8 mouse cellular contexts compared by ENCODE assay signal in genomic region chrX:42068201-42068874, GRCm38 (mm10). TPM values are rescaled to one million over a fixed set of nuclear protein-coding genes. Genes with fewer than 3 reads are reported as not detected.
DNase-seq lines count a peak whose midpoint lies in the region; ATAC-seq lines count a peak whose summit lies in the region.

No protein-coding gene starts in this region.

- H3K27ac ChIP-seq in hindbrain, embryonic 14.5 days: peak overlapping the region; percentile 92

- H3K4me1 ChIP-seq in hindbrain, embryonic 14.5 days (replicated peaks; ENCODE audit: control insufficient read depth, insufficient read depth, low read length): 0 out of 2 replicates have a peak, but pooled peaks cover 10% of the 10 kb centered on the region

- no peaks in the 10 kb centered on the region for H3K36me3 ChIP-seq in hindbrain, embryonic 14.5 days (replicated peaks; ENCODE audit: control insufficient read depth, insufficient read depth)

- peak; percentile 91 for ATAC-seq in hindbrain, embryonic 14.5 days (ENCODE audit: low FRiP score)

- peak overlapping the region; percentile 54 for H3K4me2 ChIP-seq in hindbrain, embryonic 14.5 days (replicated peaks)

- peak; percentile 46 for DNase-seq in T-cell, adult 2 months (ENCODE audit: low spot score)
- DNase-seq in cerebellum, postnatal 25 days: peak; percentile 79 to 80
- peak; percentile 32 to 37 for DNase-seq in frontal cortex, postnatal 25 days (ENCODE audit: low spot score in 2 of 2)
- peak; percentile 60 for DNase-seq in hindbrain, embryonic 14.5 days (ENCODE audit: low spot score)
- DNase-seq in layer of hippocampus, postnatal 36 days: peak; percentile 69 to 71
- peak; percentile 88 for DNase-seq in lung, postnatal 25 days (ENCODE audit: low spot score)
- peak; percentile 64 for DNase-seq in retina, adult 2 months (ENCODE audit: low read depth, low spot score)
- DNase-seq in thymus, postnatal 36 days: peak; percentile 56 to 70

- H3K27me3 ChIP-seq in hindbrain, embryonic 14.5 days (ENCODE audit: control insufficient read depth, insufficient read depth, low read length): no peaks in the 10 kb centered on the region

- H3K9me3 ChIP-seq in hindbrain, embryonic 14.5 days (ENCODE audit: control insufficient read depth, low read length): no peaks in the 10 kb centered on the region

- H3K9ac ChIP-seq in hindbrain, embryonic 14.5 days: peak overlapping the region; percentile 65

- H3K4me3 ChIP-seq in hindbrain, embryonic 14.5 days (replicated peaks; ENCODE audit: low read length): peak overlapping the region; percentile 44

- 21% methylated on average over 30 of the region's 37 CpGs for WGBS in hindbrain, embryonic 14.5 days

RNA-seq across cellular contexts. Expression of gene Xiap, which starts 8.9 kb away (rescaled TPM):
- 14.7 and 16.1 TPM in 2 replicates for polyA plus RNA-seq in hindbrain, embryonic 14.5 days (2014; fragmentation: Nextera tagmentation; extraction: Ambion mirVana)
- total RNA-seq in layer of hippocampus, postnatal 36 days (2021): 10 to 100 TPM; 50.6 to 50.9 TPM

Comparison
In these comparisons a context has a peak if more than half of its experiments do, and no peak if none do; other contexts are left out.
1. Peak in every context shown above with its lines: DNase-seq, ATAC-seq, H3K4me3 ChIP-seq and H3K27ac ChIP-seq.
2. DNase-seq: peak in every context shown above with its lines; median percentile 88 in lung, postnatal 25 days; 80 in cerebellum, postnatal 25 days; 70 in layer of hippocampus, postnatal 36 days; 64 in retina, adult 2 months; 63 in thymus, postnatal 36 days; 60 in hindbrain, embryonic 14.5 days; 46 in T-cell, adult 2 months; 34 in frontal cortex, postnatal 25 days.